Mouse (Mus musculus) hindbrain, embryonic 12.5 days (tissue): Measurements from ENCODE around the gene 3830406C13Rik. TPM values are rescaled to one million over a fixed set of nuclear protein-coding genes. Genes with fewer than 3 reads are reported as not detected.

ENCODE experiments used
- ATAC-seq: fragments of 200-750 bp; cut with Nextera tagmentation; 2 replicates; pipeline ENCODE4 v1.8.0; 2017; ENCODE audit warnings: moderate TSS enrichment; ENCODE audit not compliant: low FRiP score
- H3K27ac ChIP-seq: fragments of 300-500 bp; sonication (generic); 2 replicates; pipeline ENCODE4 v1.5.1; 2016; ENCODE audit warnings: mild to moderate bottlenecking
- H3K27me3 ChIP-seq: fragments of 300-500 bp; sonication (generic); 2 replicates; pipeline ENCODE4 v1.6.1; 2016; ENCODE audit warnings: mild to moderate bottlenecking
- H3K36me3 ChIP-seq: fragments of 300-500 bp; sonication (generic); 2 replicates; pipeline ENCODE4 v1.6.1; 2016; ENCODE audit warnings: mild to moderate bottlenecking
- H3K4me1 ChIP-seq: fragments of 300-500 bp; sonication (generic); 2 replicates; pipeline ENCODE4 v1.6.1; 2016
- H3K4me2 ChIP-seq: fragments of 300-500 bp; sonication (generic); replicated peaks from 2 replicates; pipeline ENCODE4 v1.6.1; 2016; ENCODE audit warnings: mild to moderate bottlenecking
- H3K4me3 ChIP-seq: fragments of 300-500 bp; sonication (generic); 2 replicates; pipeline ENCODE4 v1.5.1; 2016; ENCODE audit warnings: mild to moderate bottlenecking
- H3K9ac ChIP-seq: fragments of 300-500 bp; sonication (generic); 2 replicates; pipeline ENCODE4 v1.6.1; 2016; ENCODE audit warnings: mild to moderate bottlenecking, moderate library complexity
- H3K9me3 ChIP-seq: fragments of 300-500 bp; sonication (generic); replicated peaks from 2 replicates; pipeline ENCODE4 v1.6.1; 2016; ENCODE audit warnings: mild to moderate bottlenecking
- WGBS: fragments of 180-500 bp; shearing (Covaris S2); methylation state at CpG from one replicate; pipeline ENCODE4 v1.1.7; 2016; 5-methylcytosine and 5-hydroxymethylcytosine counted together
- polyA plus RNA-seq: library from polyadenylated mRNA; unstranded; fragments of >200 nt; fragmentation: Nextera tagmentation; extraction: Ambion mirVana; gene quantifications from 2 replicates; pipeline ENCODE4 v1.2.1, GENCODE M21; 2016

3830406C13Rik gene
- polyA plus RNA-seq, 1 experiment from 2014 or later, result 30.4 TPM

GRCm38 (mm10) chr14:12334925-12335324 is 51.0 kb downstream of the 3830406C13Rik start:
- Histone ChIP-seq H3K4me1 (peaks cover 4% of the 10 kb centered on the region; the same call in 1 of the 2 replicates), H3K27me3 (peaks cover 86% of the 10 kb centered on the region), H3K4me3 (no peak overlapping the region), H3K9ac (no peak overlapping the region), H3K27ac (no peak overlapping the region), H3K4me2 (no peak overlapping the region), H3K9me3 (no peaks in the 10 kb centered on the region), H3K36me3 (no peaks in the 10 kb centered on the region)
- no peak for ATAC-seq
- 46% methylated on average over 7 of the region's 7 CpGs for WGBS

- no peaks in the 10 kb centered on the region for H3K9me3 ChIP-seq
- H3K36me3 ChIP-seq, result no peaks in the 10 kb centered on the region
- no peak overlapping the region for H3K4me3 ChIP-seq
- no peak overlapping the region for H3K9ac ChIP-seq
- H3K27ac ChIP-seq, result no peak overlapping the region
- H3K4me2 ChIP-seq, result no peak overlapping the region
- peaks cover 9% of the 10 kb centered on the region; the same call in 1 of the 2 replicates for H3K4me1 ChIP-seq
- peaks cover 96% of the 10 kb centered on the region for H3K27me3 ChIP-seq
- ATAC-seq, result peak; percentile 5; the same call in 1 of the 2 replicates
- WGBS, result 2% methylated on average over 8 of the region's 8 CpGs
Observed at GRCm38 (mm10) chr14:12337421-12337997, 53.5 kb downstream of the 3830406C13Rik start.

- H3K9ac ChIP-seq, result no peak overlapping the region
- WGBS, result 1% methylated on average over 16 of the region's 16 CpGs
- no peak overlapping the region for H3K4me2 ChIP-seq
- H3K27me3 ChIP-seq, result peaks cover 96% of the 10 kb centered on the region
- H3K27ac ChIP-seq, result no peak overlapping the region
- no peak overlapping the region for H3K4me3 ChIP-seq
- peak; percentile 74 for ATAC-seq
- peaks cover 9% of the 10 kb centered on the region; the same call in 1 of the 2 replicates for H3K4me1 ChIP-seq
- no peaks in the 10 kb centered on the region for H3K9me3 ChIP-seq
- H3K36me3 ChIP-seq, result no peaks in the 10 kb centered on the region
Observed at GRCm38 (mm10) chr14:12337998-12338809, 54.2 kb downstream of the 3830406C13Rik start.

GRCm38 (mm10) chr14:12338811-12339565 is 55.0 kb downstream of the 3830406C13Rik start:
- peaks cover 9% of the 10 kb centered on the region; the same call in 1 of the 2 replicates for H3K4me1 ChIP-seq
- no peaks in the 10 kb centered on the region for H3K36me3 ChIP-seq
- WGBS, result 1% methylated on average over 10 of the region's 10 CpGs
- no peak overlapping the region for H3K27ac ChIP-seq
- no peaks in the 10 kb centered on the region for H3K9me3 ChIP-seq
- no peak overlapping the region for H3K9ac ChIP-seq
- H3K4me3 ChIP-seq, result no peak overlapping the region
- no peak for ATAC-seq
- H3K27me3 ChIP-seq, result peaks cover 96% of the 10 kb centered on the region
- H3K4me2 ChIP-seq, result no peak overlapping the region

GRCm38 (mm10) chr14:12340238-12341074 is 56.5 kb downstream of the 3830406C13Rik start:
- no peak for ATAC-seq
- no peak overlapping the region for H3K4me3 ChIP-seq
- no peak overlapping the region for H3K4me2 ChIP-seq
- WGBS, result under 1% methylated on average over 19 of the region's 19 CpGs
- H3K27me3 ChIP-seq, result peaks cover 96% of the 10 kb centered on the region
- H3K27ac ChIP-seq, result no peak overlapping the region
- no peaks in the 10 kb centered on the region for H3K9me3 ChIP-seq
- H3K4me1 ChIP-seq, result peaks cover 21% of the 10 kb centered on the region
- no peak overlapping the region for H3K9ac ChIP-seq
- no peaks in the 10 kb centered on the region for H3K36me3 ChIP-seq

- Histone ChIP-seq H3K9me3 (no peaks in the 10 kb centered on the region), H3K27ac (no peak overlapping the region), H3K4me2 (0 out of 2 replicates have a peak overlapping the region, but pooled peaks have one; percentile 1), H3K9ac (no peak overlapping the region), H3K27me3 (peaks cover 96% of the 10 kb centered on the region), H3K4me1 (peaks cover 28% of the 10 kb centered on the region), H3K4me3 (no peak overlapping the region), H3K36me3 (no peaks in the 10 kb centered on the region)
- peak; percentile 33; the same call in 1 of the 2 replicates for ATAC-seq
- under 1% methylated on average over 42 of the region's 42 CpGs for WGBS
Observed at GRCm38 (mm10) chr14:12341075-12341788, 57.3 kb downstream of the 3830406C13Rik start.

GRCm38 (mm10) chr14:12341789-12342457 is 58.0 kb downstream of the 3830406C13Rik start:
- ATAC-seq, result no peak

GRCm38 (mm10) chr14:12342458-12343131 is 58.6 kb downstream of the 3830406C13Rik start:
- Histone ChIP-seq H3K27ac (no peak overlapping the region), H3K4me3 (no peak overlapping the region), H3K9ac (no peak overlapping the region), H3K36me3 (no peaks in the 10 kb centered on the region), H3K27me3 (peaks cover 96% of the 10 kb centered on the region), H3K4me1 (peaks cover 30% of the 10 kb centered on the region), H3K9me3 (no peaks in the 10 kb centered on the region), H3K4me2 (no peak overlapping the region)
- under 1% methylated on average over 23 of the region's 23 CpGs for WGBS
- no peak for ATAC-seq

More at GRCm38 (mm10) chr14:12341789-12342457, 58.0 kb downstream of the 3830406C13Rik start:
- no peaks in the 10 kb centered on the region for H3K36me3 ChIP-seq
- H3K27me3 ChIP-seq, result peaks cover 96% of the 10 kb centered on the region
- H3K27ac ChIP-seq, result no peak overlapping the region
- peaks cover 30% of the 10 kb centered on the region for H3K4me1 ChIP-seq
- WGBS, result 3% methylated on average over 24 of the region's 24 CpGs
- no peaks in the 10 kb centered on the region for H3K9me3 ChIP-seq
- H3K4me2 ChIP-seq, result no peak overlapping the region
- no peak overlapping the region for H3K9ac ChIP-seq
- no peak overlapping the region for H3K4me3 ChIP-seq

- H3K9ac ChIP-seq, result no peak overlapping the region
- H3K27me3 ChIP-seq, result peaks cover 96% of the 10 kb centered on the region
- no peak overlapping the region for H3K4me3 ChIP-seq
- no peak overlapping the region for H3K27ac ChIP-seq
- WGBS, result 1% methylated on average over 20 of the region's 20 CpGs
- no peak overlapping the region for H3K4me2 ChIP-seq
- no peaks in the 10 kb centered on the region for H3K9me3 ChIP-seq
- ATAC-seq, result no peak
- H3K4me1 ChIP-seq, result peaks cover 26% of the 10 kb centered on the region
- no peaks in the 10 kb centered on the region for H3K36me3 ChIP-seq
Observed at GRCm38 (mm10) chr14:12343451-12343941, 59.5 kb downstream of the 3830406C13Rik start.

- no peaks in the 10 kb centered on the region for H3K9me3 ChIP-seq
- no peak overlapping the region for H3K27ac ChIP-seq
- H3K4me3 ChIP-seq, result peak overlapping the region; percentile 18; the same call in 1 of the 2 replicates
- peaks cover 26% of the 10 kb centered on the region for H3K4me1 ChIP-seq
- no peaks in the 10 kb centered on the region for H3K36me3 ChIP-seq
- H3K9ac ChIP-seq, result no peak overlapping the region
- no peak for ATAC-seq
- 3% methylated on average over 24 of the region's 24 CpGs for WGBS
- peak overlapping the region; percentile 25; the same call in 1 of the 2 replicates for H3K4me2 ChIP-seq
- peaks cover 99% of the 10 kb centered on the region for H3K27me3 ChIP-seq
Observed at GRCm38 (mm10) chr14:12344061-12344745, 60.2 kb downstream of the 3830406C13Rik start.
